Mouse (Mus musculus): Measurements from ENCODE around the gene Alg13. TPM values are rescaled to one million over a fixed set of nuclear protein-coding genes. Genes with fewer than 3 reads are reported as not detected.

Alg13 gene
- 10.3 and 11.0 TPM in 2 replicates for polyA plus RNA-seq (2015; fragmentation: Nextera tagmentation; extraction: Ambion mirVana)

GRCm38 (mm10) chrX:144317548-144318163 lies at the start of gene Alg13:
Gene Alg13 (plus strand): TSS chrX:144317804.
- WGBS, result 17% methylated on average over 47 of the region's 47 CpGs
- Histone ChIP-seq H3K36me3 (no peaks in the 10 kb centered on the region), H3K9me3 (no peaks in the 10 kb centered on the region), H3K4me2 (peak within 1 kb of the TSS; percentile 83), H3K27ac (replicated peaks) (peak within 1 kb of the TSS; percentile 46; the same call in 1 of the 2 replicates), H3K9ac (peak within 1 kb of the TSS; percentile 72), H3K4me1 (replicated peaks) (no peaks in the 10 kb centered on the region; the same call in 1 of the 2 replicates), H3K27me3 (no peaks in the 10 kb centered on the region), H3K4me3 (peak within 1 kb of the TSS; percentile 59)
- peak; percentile 96 for ATAC-seq (ENCODE audit: low read depth)

- no peak overlapping the region for H3K9ac ChIP-seq
- no peak overlapping the region for H3K4me3 ChIP-seq
- no peaks in the 10 kb centered on the region for H3K9me3 ChIP-seq
- no peak overlapping the region for H3K27ac ChIP-seq (replicated peaks)
- WGBS, result 92% methylated on average over 1 of the region's 1 CpGs
- H3K36me3 ChIP-seq, result no peaks in the 10 kb centered on the region
- H3K4me2 ChIP-seq, result no peak overlapping the region
- ATAC-seq (ENCODE audit: low read depth), result no peak
- H3K4me1 ChIP-seq (replicated peaks), result no peaks in the 10 kb centered on the region
- no peaks in the 10 kb centered on the region for H3K27me3 ChIP-seq
Observed at GRCm38 (mm10) chrX:144268606-144269005, 49.0 kb upstream of the Alg13 start.

- Histone ChIP-seq H3K27ac (replicated peaks) (no peak overlapping the region), H3K36me3 (no peaks in the 10 kb centered on the region), H3K4me2 (no peak overlapping the region), H3K9me3 (no peaks in the 10 kb centered on the region), H3K9ac (no peak overlapping the region), H3K4me3 (no peak overlapping the region), H3K27me3 (no peaks in the 10 kb centered on the region), H3K4me1 (replicated peaks) (no peaks in the 10 kb centered on the region)
- ATAC-seq (ENCODE audit: low read depth), result no peak
- WGBS, result 56% methylated on average over 2 of the region's 2 CpGs
Observed at GRCm38 (mm10) chrX:144301476-144301875, 16.1 kb upstream of the Alg13 start.

GRCm38 (mm10) chrX:144305659-144306058 lies 11.9 kb upstream of the Alg13 start:
- no peaks in the 10 kb centered on the region for H3K4me1 ChIP-seq (replicated peaks)
- no peaks in the 10 kb centered on the region for H3K36me3 ChIP-seq
- H3K4me3 ChIP-seq, result no peak overlapping the region
- WGBS, result 88% methylated on average over 2 of the region's 2 CpGs
- H3K4me2 ChIP-seq, result no peak overlapping the region
- no peaks in the 10 kb centered on the region for H3K27me3 ChIP-seq
- H3K9me3 ChIP-seq, result no peaks in the 10 kb centered on the region
- H3K27ac ChIP-seq (replicated peaks), result no peak overlapping the region
- H3K9ac ChIP-seq, result no peak overlapping the region
- ATAC-seq (ENCODE audit: low read depth), result no peak

GRCm38 (mm10) chrX:144314041-144314440 lies 3.6 kb upstream of the Alg13 start:
- Histone ChIP-seq H3K4me1 (replicated peaks) (no peaks in the 10 kb centered on the region; the same call in 1 of the 2 replicates), H3K4me2 (no peak overlapping the region), H3K27ac (replicated peaks) (no peak overlapping the region), H3K27me3 (no peaks in the 10 kb centered on the region), H3K9me3 (no peaks in the 10 kb centered on the region), H3K36me3 (no peaks in the 10 kb centered on the region), H3K4me3 (no peak overlapping the region), H3K9ac (no peak overlapping the region)
- no peak for ATAC-seq (ENCODE audit: low read depth)
- WGBS, result 68% methylated on average over 2 of the region's 2 CpGs

GRCm38 (mm10) chrX:144315028-144315427 lies 2.6 kb upstream of the Alg13 start:
- Histone ChIP-seq H3K4me1 (replicated peaks) (no peaks in the 10 kb centered on the region; the same call in 1 of the 2 replicates), H3K4me2 (no peak overlapping the region), H3K27me3 (no peaks in the 10 kb centered on the region), H3K9me3 (no peaks in the 10 kb centered on the region), H3K4me3 (no peak overlapping the region), H3K9ac (no peak overlapping the region), H3K36me3 (no peaks in the 10 kb centered on the region), H3K27ac (replicated peaks) (no peak overlapping the region)
- ATAC-seq (ENCODE audit: low read depth), result no peak
- 29% methylated on average over 5 of the region's 5 CpGs for WGBS

- H3K4me2 ChIP-seq, result no peak overlapping the region
- H3K27me3 ChIP-seq, result no peaks in the 10 kb centered on the region
- no peaks in the 10 kb centered on the region; the same call in 1 of the 2 replicates for H3K4me1 ChIP-seq (replicated peaks)
- no peak overlapping the region for H3K4me3 ChIP-seq
- ATAC-seq (ENCODE audit: low read depth), result no peak
- H3K9me3 ChIP-seq, result no peaks in the 10 kb centered on the region
- no peak overlapping the region for H3K9ac ChIP-seq
- no peaks in the 10 kb centered on the region for H3K36me3 ChIP-seq
- H3K27ac ChIP-seq (replicated peaks), result no peak overlapping the region
- 73% methylated on average over 5 of the region's 5 CpGs for WGBS
Observed at GRCm38 (mm10) chrX:144316004-144316403, 1.6 kb upstream of the Alg13 start.

GRCm38 (mm10) chrX:144318164-144318979 lies 768 bp downstream of the Alg13 start:
- H3K4me3 ChIP-seq, result peak overlapping the region; percentile 59
- H3K9ac ChIP-seq, result peak overlapping the region; percentile 72
- H3K9me3 ChIP-seq, result no peaks in the 10 kb centered on the region
- H3K27me3 ChIP-seq, result no peaks in the 10 kb centered on the region
- 20% methylated on average over 52 of the region's 53 CpGs for WGBS
- peak overlapping the region; percentile 83 for H3K4me2 ChIP-seq
- peak; percentile 87 for ATAC-seq (ENCODE audit: low read depth)
- H3K36me3 ChIP-seq, result no peaks in the 10 kb centered on the region
- peak overlapping the region; percentile 46; the same call in 1 of the 2 replicates for H3K27ac ChIP-seq (replicated peaks)
- H3K4me1 ChIP-seq (replicated peaks), result no peaks in the 10 kb centered on the region; the same call in 1 of the 2 replicates

GRCm38 (mm10) chrX:144319366-144319765 lies 1.8 kb downstream of the Alg13 start:
- WGBS, result 37% methylated on average over 9 of the region's 9 CpGs
- H3K4me1 ChIP-seq (replicated peaks), result no peaks in the 10 kb centered on the region; the same call in 1 of the 2 replicates
- peak overlapping the region; percentile 83 for H3K4me2 ChIP-seq
- H3K27me3 ChIP-seq, result no peaks in the 10 kb centered on the region
- peak overlapping the region; percentile 59; the same call in 1 of the 2 replicates for H3K4me3 ChIP-seq
- H3K36me3 ChIP-seq, result no peaks in the 10 kb centered on the region
- no peak overlapping the region for H3K27ac ChIP-seq (replicated peaks)
- no peak overlapping the region for H3K9ac ChIP-seq
- H3K9me3 ChIP-seq, result no peaks in the 10 kb centered on the region
- ATAC-seq (ENCODE audit: low read depth), result no peak

GRCm38 (mm10) chrX:144325375-144325774 lies 7.8 kb downstream of the Alg13 start:
- H3K9ac ChIP-seq, result no peak overlapping the region
- no peak for ATAC-seq (ENCODE audit: low read depth)
- H3K36me3 ChIP-seq, result no peaks in the 10 kb centered on the region
- no peaks in the 10 kb centered on the region for H3K9me3 ChIP-seq
- no peak overlapping the region for H3K27ac ChIP-seq (replicated peaks)
- no peaks in the 10 kb centered on the region for H3K4me1 ChIP-seq (replicated peaks)
- H3K4me3 ChIP-seq, result no peak overlapping the region
- no peak overlapping the region for H3K4me2 ChIP-seq
- H3K27me3 ChIP-seq, result no peaks in the 10 kb centered on the region

GRCm38 (mm10) chrX:144335332-144336015 lies 17.9 kb downstream of the Alg13 start:
- no peak for ATAC-seq (ENCODE audit: low read depth)
- Histone ChIP-seq H3K9ac (no peak overlapping the region), H3K27ac (replicated peaks) (no peak overlapping the region), H3K27me3 (no peaks in the 10 kb centered on the region), H3K4me2 (no peak overlapping the region), H3K4me3 (no peak overlapping the region), H3K36me3 (no peaks in the 10 kb centered on the region), H3K9me3 (no peaks in the 10 kb centered on the region), H3K4me1 (replicated peaks) (no peaks in the 10 kb centered on the region)
- 46% methylated on average over 8 of the region's 8 CpGs for WGBS

GRCm38 (mm10) chrX:144337938-144338337 lies 20.3 kb downstream of the Alg13 start:
- no peaks in the 10 kb centered on the region for H3K27me3 ChIP-seq
- no peak overlapping the region for H3K4me3 ChIP-seq
- H3K9ac ChIP-seq, result no peak overlapping the region
- no peaks in the 10 kb centered on the region for H3K36me3 ChIP-seq
- H3K9me3 ChIP-seq, result no peaks in the 10 kb centered on the region
- H3K27ac ChIP-seq (replicated peaks), result no peak overlapping the region
- ATAC-seq (ENCODE audit: low read depth), result no peak
- H3K4me2 ChIP-seq, result no peak overlapping the region
- no peaks in the 10 kb centered on the region for H3K4me1 ChIP-seq (replicated peaks)

Measured in neural tube, embryonic 13.5 days (tissue).